Mouse (Mus musculus) olfactory bulb, adult 2 months (tissue): ENCODE results near the gene Palld. TPM values are rescaled to one million over a fixed set of nuclear protein-coding genes. Genes with fewer than 3 reads are reported as not detected.

ENCODE experiments used
- H3K27ac ChIP-seq: fragments of 200-500 bp; 2 replicates; pipeline ENCODE4 v1.5.1; 2012; ENCODE audit warnings: low read depth, low read length; ENCODE audit not compliant: insufficient read depth
- H3K4me1 ChIP-seq: fragments of 200-500 bp; 2 replicates; pipeline ENCODE4 v1.6.1; 2012; ENCODE audit warnings: low read length; ENCODE audit not compliant: control insufficient read depth, insufficient read depth
- H3K4me3 ChIP-seq: fragments of 200-500 bp; 2 replicates; pipeline ENCODE4 v1.5.1; 2012; ENCODE audit warnings: mild to moderate bottlenecking, low read depth, low read length, moderate library complexity; ENCODE audit not compliant: insufficient read depth
- CTCF ChIP-seq: fragments of 200-500 bp; IDR thresholded peaks from 2 replicates; pipeline ENCODE4 v1.5.1; 2012; ENCODE audit warnings: low read depth, mild to moderate bottlenecking, low read length, moderate library complexity; ENCODE audit not compliant: insufficient read depth
- POLR2A ChIP-seq: fragments of 200-500 bp; IDR thresholded peaks from 2 replicates; pipeline ENCODE4 v1.6.1; 2012; ENCODE audit warnings: mild to moderate bottlenecking, low read depth, low read length, moderate library complexity; ENCODE audit not compliant: insufficient read depth
- WGBS: fragments of 180-500 bp; shearing (Covaris S2); methylation state at CpG from one replicate; pipeline ENCODE4 v1.1.7; 2018; 5-methylcytosine and 5-hydroxymethylcytosine counted together
- polyA plus RNA-seq: library from polyadenylated mRNA; stranded (reverse); fragments of >200 nt; gene quantifications from 2 replicates; pipeline ENCODE4 v1.2.4, GENCODE M21; 2012; ENCODE audit warnings: low replicate concordance; ENCODE audit not compliant: missing spikeins, insufficient read depth, insufficient read length

Gene Palld
- polyA plus RNA-seq, 1 experiment = not detected

GRCm38 (mm10) chr8:61913957-61914356 lies 11.5 kb upstream of the Palld start:
- Histone ChIP-seq H3K4me1 (no peaks in the 10 kb centered on the region), H3K4me3 (no peak overlapping the region), H3K27ac (no peak overlapping the region)
- no peak for TF ChIP-seq CTCF
- no peak for TF ChIP-seq POLR2A
- 82% methylated on average over 9 of the region's 9 CpGs for WGBS

DNA sequence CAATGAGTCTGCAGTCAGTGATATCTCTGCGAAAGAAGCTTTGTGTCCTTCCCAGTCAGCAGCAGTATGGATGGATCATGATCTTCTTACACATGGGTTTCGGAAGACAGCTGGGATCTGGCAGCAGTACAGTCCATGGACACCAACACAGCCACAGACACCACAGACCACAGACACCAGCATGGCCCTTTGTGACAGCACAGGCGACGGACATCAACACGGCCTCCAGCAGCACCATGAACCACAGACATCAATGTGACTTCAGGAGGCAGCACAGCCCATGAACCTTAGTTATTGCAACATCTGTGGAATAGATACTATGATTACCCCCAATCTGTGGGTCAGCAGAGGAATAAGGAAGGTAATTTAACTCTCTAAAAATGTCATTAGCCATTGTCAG lies 10.3 kb upstream of the Palld start:
- TF ChIP-seq POLR2A (no peak), CTCF (no peak)
- Histone ChIP-seq H3K27ac (no peak overlapping the region), H3K4me3 (no peak overlapping the region), H3K4me1 (no peaks in the 10 kb centered on the region)
- 98% methylated on average over 5 of the region's 5 CpGs for WGBS

DNA sequence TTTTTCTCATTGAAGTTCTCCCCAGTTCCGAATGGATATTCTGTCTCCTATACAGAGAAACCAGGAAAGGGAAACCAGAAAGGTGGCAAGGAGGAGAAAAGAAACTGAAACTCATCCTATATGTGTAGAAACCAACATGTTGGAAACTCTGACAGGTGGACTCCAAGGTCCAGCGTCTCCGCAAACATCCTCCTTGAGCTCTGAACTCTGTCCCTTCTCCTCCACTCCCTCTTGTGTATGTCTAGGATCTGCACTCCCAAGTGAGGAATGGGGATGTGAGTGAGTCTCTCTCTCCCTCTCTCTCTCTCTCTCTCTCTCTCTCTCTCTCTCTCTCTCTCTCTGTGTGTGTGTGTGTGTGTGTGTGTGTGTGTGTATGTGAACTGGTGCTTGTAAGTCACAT lies 6.8 kb upstream of the Palld start:
- Histone ChIP-seq H3K4me3 (no peak overlapping the region), H3K27ac (no peak overlapping the region), H3K4me1 (no peaks in the 10 kb centered on the region)
- WGBS = 94% methylated on average over 3 of the region's 3 CpGs
- TF ChIP-seq POLR2A (no peak), CTCF (no peak)

GRCm38 (mm10) chr8:61908303-61909215 lies 6.1 kb upstream of the Palld start:
- Histone ChIP-seq H3K27ac (no peak overlapping the region), H3K4me1 (no peaks in the 10 kb centered on the region), H3K4me3 (no peak overlapping the region)
- whole genome bisulfite sequencing = 58% methylated on average over 13 of the region's 13 CpGs
- TF ChIP-seq POLR2A (no peak), CTCF (no peak)

DNA sequence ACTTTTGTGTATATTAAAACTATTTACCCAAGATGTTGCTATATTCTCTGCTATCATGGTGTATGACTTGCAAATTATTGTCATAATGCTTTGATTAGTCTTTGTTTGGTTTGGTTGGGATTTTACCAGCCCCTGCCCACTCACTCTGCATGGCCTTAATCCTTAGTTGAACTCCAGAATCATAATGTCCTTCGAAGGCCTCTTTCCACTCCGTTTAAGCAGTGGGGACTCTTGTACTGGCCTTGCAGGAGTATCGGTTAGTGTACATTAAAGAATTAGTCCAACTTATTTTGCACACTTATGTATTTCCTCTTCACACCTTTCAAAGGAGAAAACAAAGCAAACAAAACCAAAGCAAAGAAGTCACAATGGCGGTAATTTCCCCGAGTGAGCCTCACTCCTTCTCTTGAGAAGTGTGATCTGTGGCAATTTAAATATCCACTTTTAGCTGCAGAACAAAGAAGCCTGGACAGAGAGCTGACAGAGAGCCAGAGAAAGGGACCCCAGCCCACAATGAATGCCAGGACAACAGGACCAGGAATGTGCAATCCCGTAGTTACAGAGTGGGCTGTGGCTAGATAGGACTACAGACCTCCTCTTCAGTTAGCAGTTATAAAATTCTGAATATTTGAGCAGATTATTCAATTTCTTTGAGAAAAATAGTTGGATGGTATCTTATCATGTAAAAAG lies 1.3 kb downstream of the Palld start:
- no peak overlapping the region for H3K4me3 ChIP-seq
- 58% methylated on average over 6 of the region's 6 CpGs for WGBS
- TF ChIP-seq CTCF (no peak), POLR2A (no peak)
- H3K27ac ChIP-seq = no peak overlapping the region
- no peaks in the 10 kb centered on the region for H3K4me1 ChIP-seq

DNA sequence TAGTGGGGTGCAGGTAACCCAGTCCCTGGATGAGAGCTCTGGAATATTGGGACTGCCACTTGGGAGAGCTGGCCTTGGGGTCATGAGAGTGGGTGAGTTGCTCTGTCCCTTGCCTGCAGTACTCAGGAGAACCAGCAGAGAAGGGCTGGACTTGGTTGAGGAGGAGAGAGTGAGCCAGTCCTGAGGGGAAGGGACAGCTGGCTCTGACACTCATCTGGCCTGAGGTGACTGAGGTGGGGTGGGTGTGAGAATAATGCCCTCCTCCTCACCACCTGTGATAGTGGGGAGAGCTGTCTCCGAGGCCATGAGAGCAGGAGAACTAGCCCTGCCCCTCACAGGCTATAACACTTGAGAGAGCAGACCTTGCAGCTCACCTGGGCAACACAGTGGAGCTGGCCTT lies 5.1 kb downstream of the Palld start:
- Histone ChIP-seq H3K27ac (no peak overlapping the region), H3K4me3 (no peak overlapping the region), H3K4me1 (no peaks in the 10 kb centered on the region)
- no peak for TF ChIP-seq POLR2A
- no peak for TF ChIP-seq CTCF
- WGBS = 77% methylated on average over 1 of the region's 1 CpGs

GRCm38 (mm10) chr8:61896742-61897141 lies 5.7 kb downstream of the Palld start:
- WGBS = 95% methylated on average over 1 of the region's 1 CpGs
- H3K4me3 ChIP-seq = no peak overlapping the region
- no peak overlapping the region for H3K27ac ChIP-seq
- H3K4me1 ChIP-seq = no peaks in the 10 kb centered on the region
- TF ChIP-seq POLR2A = no peak

- WGBS = 59% methylated on average over 2 of the region's 2 CpGs
- H3K4me3 ChIP-seq = no peak overlapping the region
- no peaks in the 10 kb centered on the region for H3K4me1 ChIP-seq
- TF ChIP-seq CTCF = no peak
- TF ChIP-seq POLR2A = no peak
- no peak overlapping the region for H3K27ac ChIP-seq
Measured at GRCm38 (mm10) chr8:61894062-61894461, 8.4 kb downstream of the Palld start.

DNA sequence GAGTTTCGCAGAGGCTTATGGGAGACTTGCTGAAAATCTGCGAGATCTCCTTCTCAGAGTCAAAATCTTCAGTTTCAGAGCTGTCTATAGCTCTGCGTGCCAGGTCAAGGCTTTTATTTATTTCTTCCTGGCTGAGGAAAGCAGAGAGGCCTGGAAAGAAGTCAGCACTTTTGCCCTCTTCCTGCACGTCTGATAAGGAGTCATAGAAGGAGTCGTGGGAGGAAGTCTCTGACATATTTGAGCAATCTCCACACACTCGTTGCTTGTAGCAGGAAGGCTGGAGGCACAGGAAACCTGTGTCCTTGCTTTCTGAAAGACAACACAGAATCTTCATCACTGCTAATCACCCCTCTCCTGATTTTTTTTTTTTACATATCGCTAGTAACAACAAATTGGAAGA lies 24.9 kb downstream of the Palld start:
- WGBS = 73% methylated on average over 7 of the region's 7 CpGs
- TF ChIP-seq CTCF (no peak), POLR2A (no peak)
- H3K4me1 ChIP-seq = no peaks in the 10 kb centered on the region
- no peak overlapping the region for H3K4me3 ChIP-seq
- no peak overlapping the region for H3K27ac ChIP-seq
